Mouse (Mus musculus) kidney, embryonic 14.5 days (tissue): ENCODE results near the gene Ubr2. TPM values are rescaled to one million over a fixed set of nuclear protein-coding genes. Genes with fewer than 3 reads are reported as not detected.

Source experiments
- ATAC-seq: fragments of 200-750 bp; cut with Nextera tagmentation; 2 replicates; pipeline ENCODE4 v1.8.0; 2017; ENCODE audit warnings: moderate number of reproducible peaks, mild to moderate bottlenecking, moderate TSS enrichment, moderate library complexity; ENCODE audit not compliant: low FRiP score, low TSS enrichment
- H3K27ac ChIP-seq: fragments of 300-500 bp; sonication (generic); 2 replicates; pipeline ENCODE4 v1.5.1; 2014; ENCODE audit warnings: low read depth, mild to moderate bottlenecking, low read length, moderate library complexity, mixed read lengths
- H3K27me3 ChIP-seq: fragments of 300-500 bp; sonication (generic); 2 replicates; pipeline ENCODE4 v1.6.1; 2014; ENCODE audit warnings: mild to moderate bottlenecking, low read length; ENCODE audit not compliant: control insufficient read depth, insufficient read depth
- H3K36me3 ChIP-seq: fragments of 300-500 bp; sonication (generic); 2 replicates; pipeline ENCODE4 v1.6.1; 2014; ENCODE audit warnings: low read length, mixed read lengths; ENCODE audit not compliant: control insufficient read depth, insufficient read depth
- H3K4me1 ChIP-seq: fragments of 300-500 bp; sonication (generic); 2 replicates; pipeline ENCODE4 v1.6.1; 2014; ENCODE audit warnings: low read length, mixed read lengths; ENCODE audit not compliant: control insufficient read depth, insufficient read depth
- H3K4me2 ChIP-seq: fragments of 300-500 bp; sonication (generic); replicated peaks from 2 replicates; pipeline ENCODE4 v1.6.1; 2014; ENCODE audit warnings: low read depth, mild to moderate bottlenecking, low read length
- H3K4me3 ChIP-seq: fragments of 300-500 bp; sonication (generic); 2 replicates; pipeline ENCODE4 v1.5.1; 2014; ENCODE audit warnings: mild to moderate bottlenecking, low read length
- H3K9ac ChIP-seq: fragments of 300-500 bp; sonication (generic); 2 replicates; pipeline ENCODE4 v1.6.1; 2014; ENCODE audit warnings: low read depth, mild to moderate bottlenecking, low read length, moderate library complexity
- H3K9me3 ChIP-seq: fragments of 300-500 bp; sonication (generic); 2 replicates; pipeline ENCODE4 v1.6.1; 2016; ENCODE audit warnings: low read length; ENCODE audit not compliant: control insufficient read depth
- WGBS: fragments of 180-500 bp; shearing (Covaris S2); extraction: QIAGEN DNeasy Blood & Tissue Kit; methylation state at CpG from one replicate; pipeline ENCODE4 v1.1.7; 2014; 5-methylcytosine and 5-hydroxymethylcytosine counted together
- polyA plus RNA-seq: library from polyadenylated mRNA; unstranded; fragments of >200 nt; fragmentation: Nextera tagmentation; extraction: Ambion mirVana; gene quantifications from 2 replicates; pipeline ENCODE4 v1.2.1, GENCODE M21; 2014

The Ubr2 gene
- polyA plus RNA-seq, 1 experiment from 2014 or later, result 30.4 TPM

DNA sequence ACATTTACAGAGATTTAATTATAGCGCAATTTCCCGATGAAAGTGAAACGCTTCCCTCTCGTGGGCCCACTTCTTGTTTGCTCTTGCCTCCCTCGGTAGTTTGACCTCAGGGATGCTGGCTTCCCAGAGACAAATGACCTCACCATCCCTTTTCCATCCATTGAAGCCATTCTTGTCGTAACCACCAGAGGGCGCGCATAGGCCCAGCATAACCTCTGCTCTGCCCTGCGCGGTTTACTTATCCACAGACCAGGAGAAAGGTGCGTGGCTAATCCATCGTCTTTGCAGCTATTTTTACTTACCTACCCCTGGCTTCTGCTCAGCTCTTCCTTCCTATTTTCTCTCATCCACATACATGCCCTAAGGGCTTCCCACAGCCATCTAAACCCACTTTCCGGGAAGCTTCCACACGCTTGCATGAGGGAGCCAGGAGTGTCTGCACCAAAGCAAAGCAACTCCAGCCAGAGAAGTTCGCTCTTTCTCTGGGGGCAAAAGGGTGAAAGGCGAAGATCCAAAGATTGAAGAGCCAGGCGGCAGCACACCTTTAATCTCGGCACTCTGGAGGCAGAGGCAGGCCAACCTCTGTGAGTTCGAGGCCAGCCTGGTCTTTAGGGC, 106.4 kb downstream of the Ubr2 start:
- WGBS, result 20% methylated on average over 19 of the region's 19 CpGs
- no peak overlapping the region for H3K9ac ChIP-seq

DNA sequence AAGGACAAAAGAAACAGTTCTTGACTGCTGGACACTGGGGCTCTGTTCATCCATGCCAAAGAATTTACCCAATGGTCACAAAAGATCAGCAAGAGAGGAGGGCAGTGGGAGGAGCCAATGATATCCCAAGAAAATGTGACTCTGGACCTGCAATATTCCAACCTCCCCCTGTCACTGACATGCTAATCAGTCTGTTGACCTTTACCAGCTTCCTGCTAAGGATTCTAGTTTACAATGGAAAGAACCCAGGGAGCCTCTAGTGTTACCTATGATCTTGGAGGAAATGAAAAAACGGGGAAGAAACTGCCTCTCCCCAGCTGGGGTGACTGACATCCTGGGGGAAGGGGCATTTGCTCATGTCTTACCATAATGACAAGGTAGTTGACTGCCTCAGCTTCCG, 109.4 kb downstream of the Ubr2 start:
- 61% methylated on average over 2 of the region's 2 CpGs for WGBS
- no peak for ATAC-seq
- H3K27me3 ChIP-seq, result no peaks in the 10 kb centered on the region

More for the DNA sequence above, 106.4 kb downstream of the Ubr2 start:
- peak; percentile 78 for ATAC-seq
- Histone ChIP-seq H3K9me3 (no peaks in the 10 kb centered on the region; the same call in 1 of the 2 replicates), H3K4me2 (no peak overlapping the region), H3K4me1 (no peaks in the 10 kb centered on the region), H3K27me3 (no peaks in the 10 kb centered on the region), H3K27ac (no peak overlapping the region), H3K4me3 (no peak overlapping the region), H3K36me3 (no peaks in the 10 kb centered on the region)

DNA sequence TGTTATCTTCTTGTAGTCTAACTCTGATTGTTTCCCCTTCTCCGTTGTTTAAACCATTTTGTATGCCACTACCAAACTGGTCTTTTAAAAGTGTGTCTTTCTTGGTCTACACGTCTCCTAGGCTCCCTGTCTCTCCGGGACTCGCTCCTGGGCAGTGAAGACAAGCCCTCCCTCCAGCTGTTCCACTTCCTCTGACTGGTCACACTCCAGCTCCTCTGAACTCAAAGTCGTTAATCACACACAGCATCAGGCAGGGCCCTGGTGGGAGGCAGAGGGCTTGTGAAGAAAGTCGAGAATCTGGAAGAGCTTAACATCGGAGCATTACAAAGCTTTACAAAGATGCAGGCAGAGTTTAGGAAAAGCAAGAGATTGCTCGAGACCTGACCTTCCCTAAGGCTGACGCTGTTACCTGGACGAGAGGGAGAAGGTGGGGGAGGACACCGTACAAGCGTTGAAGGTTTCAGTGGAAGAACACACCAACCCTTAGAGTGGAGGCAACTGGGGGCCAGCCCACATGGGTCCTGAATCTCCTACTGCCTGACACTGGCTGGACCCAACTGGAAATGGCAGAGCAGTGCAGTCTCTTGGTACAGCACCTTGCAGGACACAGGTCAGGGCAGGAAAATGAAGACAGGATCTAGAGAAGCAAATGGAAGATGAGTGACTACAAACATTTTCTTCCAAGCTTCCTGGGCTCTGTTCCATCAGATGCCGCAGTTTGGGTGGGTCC, 113.0 kb downstream of the Ubr2 start:
- H3K4me3 ChIP-seq, result no peak overlapping the region
- no peaks in the 10 kb centered on the region for H3K9me3 ChIP-seq
- H3K27me3 ChIP-seq, result no peaks in the 10 kb centered on the region
- ATAC-seq, result peak; percentile 95
- H3K27ac ChIP-seq, result peak overlapping the region; percentile 67; the same call in 1 of the 2 replicates
- WGBS, result 11% methylated on average over 13 of the region's 13 CpGs
- 0 out of 2 replicates have a peak overlapping the region, but pooled peaks have one; percentile 23 for H3K9ac ChIP-seq
- peak overlapping the region; percentile 30 for H3K4me2 ChIP-seq
- peaks cover 3% of the 10 kb centered on the region; the same call in 1 of the 2 replicates for H3K36me3 ChIP-seq
- peaks cover 13% of the 10 kb centered on the region for H3K4me1 ChIP-seq

More for the DNA sequence above, 109.4 kb downstream of the Ubr2 start:
- H3K27ac ChIP-seq, result no peak overlapping the region
- peaks cover 8% of the 10 kb centered on the region for H3K4me1 ChIP-seq
- no peak overlapping the region for H3K4me3 ChIP-seq
- no peaks in the 10 kb centered on the region for H3K36me3 ChIP-seq
- no peaks in the 10 kb centered on the region for H3K9me3 ChIP-seq
- no peak overlapping the region for H3K4me2 ChIP-seq
- no peak overlapping the region for H3K9ac ChIP-seq

DNA sequence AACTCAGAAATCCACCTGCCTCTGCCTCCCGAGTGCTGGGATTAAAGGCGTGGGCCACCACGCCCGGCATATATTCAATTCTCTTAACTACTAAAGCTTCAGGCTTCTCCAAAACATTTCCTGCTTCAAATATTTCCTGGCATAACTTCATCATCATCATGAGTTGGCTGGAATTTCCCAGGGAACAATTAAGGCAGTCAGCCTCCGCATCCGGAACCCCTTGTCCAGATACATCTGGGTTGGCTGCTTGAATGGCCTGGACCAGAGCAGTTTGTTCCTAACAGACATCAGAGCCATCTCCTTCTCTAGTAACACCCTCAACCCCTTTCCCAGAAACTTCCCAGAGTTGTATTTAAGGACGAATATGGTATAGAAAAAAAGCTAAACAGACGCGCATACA, 114.9 kb downstream of the Ubr2 start:
- Histone ChIP-seq H3K4me2 (no peak overlapping the region), H3K9ac (no peak overlapping the region), H3K36me3 (peaks cover 3% of the 10 kb centered on the region; the same call in 1 of the 2 replicates), H3K4me3 (no peak overlapping the region), H3K27ac (no peak overlapping the region), H3K9me3 (no peaks in the 10 kb centered on the region), H3K27me3 (no peaks in the 10 kb centered on the region), H3K4me1 (peaks cover 26% of the 10 kb centered on the region)
- no peak for ATAC-seq
- 96% methylated on average over 9 of the region's 9 CpGs for WGBS

DNA sequence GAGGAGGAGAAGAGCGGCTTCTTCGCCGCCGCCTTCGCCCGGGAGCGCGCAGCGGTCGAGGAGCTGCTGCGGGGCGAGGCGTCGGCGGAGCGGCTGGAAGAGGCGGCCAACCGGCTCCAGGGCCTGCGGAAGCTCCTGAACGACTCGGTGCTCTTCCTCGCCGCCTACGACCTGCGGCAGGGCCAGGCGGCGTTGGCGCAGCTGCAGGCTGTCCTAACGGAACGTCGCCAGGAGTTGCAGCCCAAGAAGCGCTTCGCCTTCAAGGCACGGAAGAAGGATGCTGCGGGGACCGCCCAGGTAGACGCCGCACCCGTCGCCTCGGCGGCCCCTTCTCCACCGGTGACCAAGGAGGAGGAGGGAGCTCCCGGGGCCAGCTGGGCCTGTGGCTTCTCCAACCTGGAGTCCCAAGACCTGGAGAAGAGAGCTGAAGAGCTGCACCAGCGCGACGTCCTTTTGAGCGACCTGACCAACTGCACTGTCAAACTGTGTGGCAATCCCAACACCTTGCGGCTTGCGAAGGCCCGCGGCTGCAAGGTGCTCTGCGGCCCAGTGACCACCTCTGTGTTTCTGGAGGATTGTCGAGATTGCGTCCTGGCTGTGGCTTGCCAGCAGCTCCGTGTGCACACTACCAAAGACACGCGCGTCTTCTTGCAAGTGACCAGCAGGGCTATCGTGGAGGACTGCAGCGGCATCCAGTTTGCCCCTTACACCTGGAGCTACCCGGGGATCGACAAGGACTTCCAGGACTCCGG, 119.3 kb downstream of the Ubr2 start:
- Histone ChIP-seq H3K27me3 (no peaks in the 10 kb centered on the region), H3K4me1 (peaks cover 21% of the 10 kb centered on the region), H3K27ac (peak overlapping the region; percentile 80), H3K4me3 (peak overlapping the region; percentile 95), H3K9ac (peak overlapping the region; percentile 85), H3K4me2 (peak overlapping the region; percentile 97), H3K9me3 (no peaks in the 10 kb centered on the region), H3K36me3 (peaks cover 3% of the 10 kb centered on the region; the same call in 1 of the 2 replicates)
- 1% methylated on average over 64 of the region's 64 CpGs for WGBS
- ATAC-seq, result peak; percentile 20

DNA sequence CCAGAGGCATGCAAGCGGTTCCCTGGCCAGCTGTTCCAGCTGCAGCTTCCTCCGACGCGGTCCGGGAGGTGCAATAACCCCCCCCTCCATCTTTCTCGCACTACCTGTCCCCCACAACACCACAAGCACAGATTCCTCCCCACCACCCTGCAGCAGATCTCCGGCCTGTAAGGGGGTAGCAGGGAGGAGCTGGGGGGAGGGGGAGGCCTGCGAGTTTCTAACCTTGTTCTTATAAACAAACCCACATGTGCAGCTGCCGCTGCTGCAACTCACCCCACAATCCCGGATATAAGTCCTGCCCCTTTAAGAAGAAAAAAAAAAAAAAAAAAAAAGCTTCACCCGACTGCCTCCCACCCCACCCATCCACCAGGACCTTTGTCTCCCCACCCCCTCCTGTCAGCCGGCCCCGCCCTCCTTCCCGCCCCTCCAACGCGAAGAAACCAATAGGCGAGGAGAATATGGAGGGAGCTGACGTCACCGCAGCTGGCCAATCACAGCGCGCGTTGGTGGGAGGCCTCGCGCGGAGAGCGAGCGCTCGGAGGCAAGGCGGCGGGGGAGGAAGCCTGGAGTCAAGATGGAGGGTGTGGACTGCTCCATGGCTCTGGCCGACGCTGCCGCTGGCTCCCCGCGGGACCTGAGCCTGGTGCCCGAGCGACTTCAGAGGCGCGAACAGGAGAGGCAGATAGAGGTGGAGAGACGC, 120.1 kb downstream of the Ubr2 start, which contains the start of gene Tbcc:
Gene Tbcc, plus strand, starts transcription at position 569 of the 700 bp plus-strand sequence.
- H3K9me3 ChIP-seq, result no peaks in the 10 kb centered on the region
- WGBS, result under 1% methylated on average over 40 of the region's 40 CpGs
- peaks cover 21% of the 10 kb centered on the region for H3K4me1 ChIP-seq
- H3K9ac ChIP-seq, result peak within 1 kb of the TSS; percentile 85
- no peaks in the 10 kb centered on the region for H3K27me3 ChIP-seq
- peak within 1 kb of the TSS; percentile 97 for H3K4me2 ChIP-seq
- peaks cover 3% of the 10 kb centered on the region; the same call in 1 of the 2 replicates for H3K36me3 ChIP-seq
- peak within 1 kb of the TSS; percentile 97 for H3K27ac ChIP-seq
- peak within 1 kb of the TSS; percentile 95 for H3K4me3 ChIP-seq
- peak; percentile 91 for ATAC-seq

DNA sequence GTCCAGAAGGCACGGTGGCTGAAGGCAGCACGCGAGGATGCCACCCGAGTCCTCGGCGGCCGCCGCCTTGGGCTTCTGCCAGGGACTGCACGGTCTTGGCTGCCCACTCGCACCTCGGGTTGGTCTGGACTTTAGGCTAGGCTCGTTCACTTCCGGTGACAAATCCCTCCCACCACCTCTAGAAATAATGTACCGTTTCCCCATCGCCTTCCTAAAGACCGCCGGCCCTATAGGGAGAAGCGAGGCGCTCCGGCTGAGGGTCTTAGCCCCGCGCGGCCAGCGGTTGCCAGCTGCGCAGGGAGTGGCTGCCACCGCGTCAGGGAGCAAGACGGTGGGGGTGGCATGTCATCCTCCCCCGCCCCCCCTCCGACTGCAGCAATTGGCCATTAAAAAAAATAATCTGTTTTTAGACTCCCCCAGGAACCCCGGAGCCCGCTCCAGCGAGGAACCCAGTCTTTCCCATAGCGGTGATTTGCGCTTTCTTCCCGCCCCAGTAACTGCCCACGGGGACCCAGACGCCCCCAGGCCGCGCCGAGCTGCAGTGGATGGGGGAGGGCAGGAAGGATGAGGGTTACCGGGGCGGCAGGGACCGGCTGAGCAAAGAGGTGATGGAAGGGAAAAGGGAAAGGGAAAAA, 120.8 kb downstream of the Ubr2 start:
- peaks cover 21% of the 10 kb centered on the region for H3K4me1 ChIP-seq
- WGBS, result under 1% methylated on average over 44 of the region's 44 CpGs
- peak overlapping the region; percentile 95 for H3K4me3 ChIP-seq

More for the DNA sequence above, 120.8 kb downstream of the Ubr2 start:
- Histone ChIP-seq H3K4me2 (peak overlapping the region; percentile 93), H3K36me3 (peaks cover 3% of the 10 kb centered on the region; the same call in 1 of the 2 replicates), H3K9me3 (no peaks in the 10 kb centered on the region), H3K9ac (peak overlapping the region; percentile 64), H3K27me3 (no peaks in the 10 kb centered on the region), H3K27ac (peak overlapping the region; percentile 97)
- peak; percentile 62 for ATAC-seq
